Mouse (Mus musculus) MEL (cell line): ENCODE measurements around the gene Sbpl. TPM values are rescaled to one million over a fixed set of nuclear protein-coding genes. Genes with fewer than 3 reads are reported as not detected.

Experiments
- DNase-seq: peaks from one replicate; pipeline ENCODE4 v3.0.0; 2011; ENCODE audit warnings: low read depth, low spot score
- H3K27ac ChIP-seq: 2 replicates; pipeline ENCODE4 v1.5.1; 2012; ENCODE audit warnings: low read depth, mild to moderate bottlenecking, control low read depth, low read length, moderate library complexity; ENCODE audit not compliant: control insufficient read depth
- H3K27me3 ChIP-seq, 2 experiments: fragments of 150-350 bp in 1 of 2; sonication (generic) in 1 of 2; 2 replicates each; pipeline ENCODE4 v1.6.1; 2012; ENCODE audit warnings: low read length in 2 of 2, mild to moderate bottlenecking in 2 of 2, improper control_type of control experiment in 1 of 2, moderate library complexity in 1 of 2; ENCODE audit not compliant: insufficient read depth in 2 of 2, control insufficient read depth in 1 of 2
- H3K36me3 ChIP-seq, 2 experiments: 2 replicates each; pipeline ENCODE4 v1.6.1; 2012 to 2014; ENCODE audit warnings: low read length in 2 of 2, improper control_type of control experiment in 1 of 2, inconsistent platforms in 1 of 2, mild to moderate bottlenecking in 1 of 2; ENCODE audit not compliant: insufficient read depth in 2 of 2, control insufficient read depth in 1 of 2
- H3K4me1 ChIP-seq, 2 experiments: fragments of 150-350 bp in 1 of 2; sonication (generic) in 1 of 2; 2 replicates each; pipeline ENCODE4 v1.6.1; 2012; ENCODE audit warnings: low read length in 2 of 2, improper control_type of control experiment in 1 of 2, mild to moderate bottlenecking in 1 of 2; ENCODE audit not compliant: insufficient read depth in 2 of 2, control insufficient read depth in 1 of 2
- H3K4me3 ChIP-seq, 2 experiments: fragments of 150-350 bp in 1 of 2; sonication (generic) in 1 of 2; 2 replicates each; pipeline ENCODE4 v1.5.1; 2012; ENCODE audit warnings: low read depth in 2 of 2, low read length in 2 of 2, mild to moderate bottlenecking in 2 of 2, moderate library complexity in 2 of 2, control low read depth in 1 of 2, improper control_type of control experiment in 1 of 2; ENCODE audit not compliant: control insufficient read depth in 1 of 2, insufficient read depth in 1 of 2
- H3K79me2 ChIP-seq: 2 replicates; pipeline ENCODE4 v1.6.1; 2012; ENCODE audit warnings: mild to moderate bottlenecking, low read length, moderate library complexity; ENCODE audit not compliant: control insufficient read depth, poor library complexity, insufficient read depth
- H3K9ac ChIP-seq: 2 replicates; pipeline ENCODE4 v1.6.1; 2012; ENCODE audit warnings: low read depth, mild to moderate bottlenecking, control low read depth, low read length, moderate library complexity; ENCODE audit not compliant: control insufficient read depth, poor library complexity, severe bottlenecking
- H3K9me3 ChIP-seq: fragments of 150-350 bp; sonication (generic); replicated peaks from 2 replicates; pipeline ENCODE4 v1.6.1; 2012; ENCODE audit warnings: mild to moderate bottlenecking, low read length, improper control_type of control experiment, moderate library complexity; ENCODE audit not compliant: insufficient read depth
- CHD1 ChIP-seq: IDR thresholded peaks from 2 replicates; pipeline ENCODE4 v1.6.1; 2012; ENCODE audit warnings: low read depth, mild to moderate bottlenecking, inconsistent platforms, low read length, improper control_type of control experiment
- CTCF ChIP-seq, 3 experiments: IDR thresholded peaks in 2 of 3; conservative IDR thresholded peaks in 1 of 3; 2 replicates each; pipeline ENCODE4 v1.5.1; 2011 to 2012; ENCODE audit warnings: low read length in 3 of 3, low read depth in 2 of 3, mild to moderate bottlenecking in 2 of 3, improper control_type of control experiment in 1 of 3, inconsistent platforms in 1 of 3, mixed read lengths in 1 of 3, moderate library complexity in 1 of 3; ENCODE audit not compliant: control insufficient read depth in 1 of 3, insufficient read depth in 1 of 3, poor library complexity in 1 of 3, severe bottlenecking in 1 of 3
- E2F4 ChIP-seq: IDR thresholded peaks from 2 replicates; pipeline ENCODE4 v1.6.1; 2011; ENCODE audit warnings: low read depth, low read length, improper control_type of control experiment, borderline replicate concordance
- EP300 ChIP-seq, 2 experiments: IDR thresholded peaks; 2 replicates each; pipeline ENCODE4 v1.6.1; 2011; ENCODE audit warnings: improper control_type of control experiment in 2 of 2, low read length in 2 of 2, low read depth in 1 of 2, mild to moderate bottlenecking in 1 of 2
- ETS1 ChIP-seq: IDR thresholded peaks from 2 replicates; pipeline ENCODE4 v1.6.1; 2012; ENCODE audit warnings: low read depth, mild to moderate bottlenecking, inconsistent platforms, low read length, improper control_type of control experiment, moderate library complexity
- MAFK ChIP-seq: IDR thresholded peaks from 2 replicates; pipeline ENCODE4 v1.6.1; 2011; ENCODE audit warnings: low read depth, mild to moderate bottlenecking, low read length, improper control_type of control experiment, borderline replicate concordance
- MAZ ChIP-seq: IDR thresholded peaks from 2 replicates; pipeline ENCODE4 v1.6.1; 2012; ENCODE audit warnings: low read depth, mild to moderate bottlenecking, inconsistent platforms, low read length, improper control_type of control experiment
- MXI1 ChIP-seq: IDR thresholded peaks from 2 replicates; pipeline ENCODE4 v1.6.1; 2011; ENCODE audit warnings: mild to moderate bottlenecking, low read depth, low read length, improper control_type of control experiment
- MYC ChIP-seq: IDR thresholded peaks from 2 replicates; pipeline ENCODE4 v1.6.1; 2011; ENCODE audit warnings: low read depth, mild to moderate bottlenecking, low read length, improper control_type of control experiment, moderate library complexity
- NELFE ChIP-seq: IDR thresholded peaks from 2 replicates; pipeline ENCODE4 v1.6.1; 2011; ENCODE audit warnings: low read depth, low read length, improper control_type of control experiment
- POLR2A ChIP-seq, 2 experiments: IDR thresholded peaks; 2 replicates each; pipeline ENCODE4 v1.6.1; 2011 to 2012; ENCODE audit warnings: low read length in 2 of 2, mild to moderate bottlenecking in 2 of 2, control low read depth in 1 of 2, improper control_type of control experiment in 1 of 2, low read depth in 1 of 2, moderate library complexity in 1 of 2; ENCODE audit not compliant: control insufficient read depth in 1 of 2, insufficient read depth in 1 of 2, poor library complexity in 1 of 2
- POLR2AphosphoS2 ChIP-seq: IDR thresholded peaks from 2 replicates; pipeline ENCODE4 v1.6.1; 2011; ENCODE audit warnings: low read length, improper control_type of control experiment
- POLR2AphosphoS5 ChIP-seq: IDR thresholded peaks from 2 replicates; pipeline ENCODE4 v1.6.1; 2012; ENCODE audit warnings: low read depth, borderline replicate concordance, mild to moderate bottlenecking, inconsistent platforms, low read length, moderate library complexity, mixed read lengths
- RAD21 ChIP-seq: IDR thresholded peaks from 2 replicates; pipeline ENCODE4 v1.6.1; 2011; ENCODE audit warnings: mild to moderate bottlenecking, low read depth, low read length, improper control_type of control experiment
- RCOR1 ChIP-seq: IDR thresholded peaks from 2 replicates; pipeline ENCODE4 v1.6.1; 2012; ENCODE audit warnings: low read depth, mild to moderate bottlenecking, inconsistent platforms, low read length, improper control_type of control experiment
- TAL1 ChIP-seq: IDR thresholded peaks from 2 replicates; pipeline ENCODE4 v1.6.1; 2012; ENCODE audit warnings: mild to moderate bottlenecking, inconsistent platforms, low read length, moderate library complexity, mixed read lengths
- TBP ChIP-seq: IDR thresholded peaks from 2 replicates; pipeline ENCODE4 v1.8.0; 2011; ENCODE audit warnings: low read depth, low read length, improper control_type of control experiment
- TCF12 ChIP-seq: IDR thresholded peaks from 2 replicates; pipeline ENCODE4 v1.6.1; 2014; ENCODE audit warnings: low read depth, mild to moderate bottlenecking, inconsistent platforms, low read length, improper control_type of control experiment, moderate library complexity
- UBTF ChIP-seq: IDR thresholded peaks from 2 replicates; pipeline ENCODE4 v1.6.1; 2012; ENCODE audit warnings: low read depth, mild to moderate bottlenecking, inconsistent platforms, low read length, improper control_type of control experiment, moderate library complexity, borderline replicate concordance; ENCODE audit not compliant: insufficient read depth
- USF1 ChIP-seq: IDR thresholded peaks from 2 replicates; pipeline ENCODE4 v1.6.1; 2014; ENCODE audit warnings: low read depth, mild to moderate bottlenecking, inconsistent platforms, low read length, improper control_type of control experiment, moderate library complexity
- USF2 ChIP-seq, 2 experiments: IDR thresholded peaks; 2 replicates each; pipeline ENCODE4 v1.6.1; 2011 to 2012; ENCODE audit warnings: improper control_type of control experiment in 2 of 2, low read length in 2 of 2, borderline replicate concordance in 1 of 2, inconsistent platforms in 1 of 2, low read depth in 1 of 2, mild to moderate bottlenecking in 1 of 2; ENCODE audit not compliant: insufficient read depth in 1 of 2
- ZMIZ1 ChIP-seq: IDR thresholded peaks from 2 replicates; pipeline ENCODE4 v1.6.1; 2012; ENCODE audit warnings: low read depth, mild to moderate bottlenecking, inconsistent platforms, low read length, improper control_type of control experiment, moderate library complexity
- ZNF384 ChIP-seq: IDR thresholded peaks from 2 replicates; pipeline ENCODE4 v1.6.1; 2012; ENCODE audit warnings: low read depth, mild to moderate bottlenecking, inconsistent platforms, low read length, improper control_type of control experiment
- polyA plus RNA-seq, 2 experiments: library from polyadenylated mRNA; stranded (reverse) in 1 of 2; unstranded in 1 of 2; fragments of >175 nt in 1 of 2; fragments of >200 nt in 1 of 2; gene quantifications; 2 replicates each; pipeline versions ENCODE4 v1.2.1 to v1.2.4; 2012; ENCODE audit warnings: low replicate concordance in 2 of 2, low read depth in 1 of 2; ENCODE audit not compliant: insufficient read length in 2 of 2, insufficient read depth in 1 of 2, missing spikeins in 1 of 2
- total RNA-seq: library from RNA; depleted of rRNA; stranded (reverse); fragments of 300-350 nt; gene quantifications from 2 replicates; pipeline ENCODE4 v1.2.3, GENCODE M21; 2012

Gene Sbpl
- total and polyA plus RNA-seq, 3 experiments, result not detected

GRCm38 (mm10) chr17:23925090-23925493 is 30.0 kb downstream of the Sbpl start:
- Histone ChIP-seq H3K79me2 (no peaks in the 10 kb centered on the region; the same call in 1 of the 2 replicates), H3K27me3 (peaks cover 0 to 4% of the 10 kb centered on the region in 2 experiments; a peak in 2 of 4 replicates), H3K27ac (peak overlapping the region; percentile 72), H3K4me3 (peak overlapping the region; percentile 70 to 97), H3K9ac (peak overlapping the region; percentile 74), H3K9me3 (no peaks in the 10 kb centered on the region), H3K36me3 (peaks cover 0 to 2% of the 10 kb centered on the region in 2 experiments; a peak in 1 of 4 replicates), H3K4me1 (peaks cover 2 to 6% of the 10 kb centered on the region in 2 experiments)
- peak; percentile 83 for DNase-seq
- TF ChIP-seq POLR2AphosphoS2, result no peak; the same call in 1 of the 2 replicates
- TF ChIP-seq RAD21, result no peak
- 0 out of 2 replicates have a peak, but pooled peaks have one; percentile 2 for TF ChIP-seq TCF12
- TF ChIP-seq NELFE, result no peak
- no peak for TF ChIP-seq ETS1
- no peak for TF ChIP-seq MAFK
- no peak for TF ChIP-seq TAL1
- no peak for TF ChIP-seq UBTF
- TF ChIP-seq POLR2AphosphoS5, result no peak
- 0 out of 2 replicates have a peak, but pooled peaks have one; percentile 3 for TF ChIP-seq MYC
- TF ChIP-seq MAZ, result peak; percentile 14
- no peak for TF ChIP-seq CTCF (IDR thresholded peaks at IDR 0.05 in 2 of 3, conservative IDR thresholded peaks at IDR 0.05 in 1 of 3; ENCODE audit: control insufficient read depth in 1 of 3, insufficient read depth in 1 of 3, low read depth in 2 of 3, low read length in 3 of 3, poor library complexity in 1 of 3, severe bottlenecking in 1 of 3)
- TF ChIP-seq POLR2A (IDR thresholded peaks at IDR 0.05; ENCODE audit: control insufficient read depth in 1 of 2, insufficient read depth in 1 of 2, low read depth in 1 of 2, low read length in 2 of 2, poor library complexity in 1 of 2), result peak in 1 of 2 experiments; percentile 34; a peak in 2 of 4 replicates
- peak; percentile 24; the same call in 1 of the 2 replicates for TF ChIP-seq MXI1
- TF ChIP-seq RCOR1, result no peak
- TF ChIP-seq TBP, result no peak
- no peak for TF ChIP-seq USF2 (IDR thresholded peaks at IDR 0.05; ENCODE audit: borderline replicate concordance in 1 of 2, insufficient read depth in 1 of 2, low read depth in 1 of 2, low read length in 2 of 2)
- TF ChIP-seq E2F4, result no peak
- TF ChIP-seq ZNF384, result no peak
- TF ChIP-seq USF1, result no peak
- TF ChIP-seq ZMIZ1, result no peak
- TF ChIP-seq EP300 (IDR thresholded peaks at IDR 0.05; ENCODE audit: low read depth in 1 of 2, low read length in 2 of 2), result no peak
- TF ChIP-seq CHD1, result no peak
